Mouse (Mus musculus) forebrain, embryonic 12.5 days (tissue): Measurements from ENCODE around the gene Trat1. TPM values are rescaled to one million over a fixed set of nuclear protein-coding genes. Genes with fewer than 3 reads are reported as not detected.

Experiments used
- ATAC-seq: fragments of 200-750 bp; cut with Nextera tagmentation; 2 replicates; pipeline ENCODE4 v1.8.0; 2017; ENCODE audit warnings: moderate TSS enrichment; ENCODE audit not compliant: low FRiP score
- H3K27ac ChIP-seq: fragments of 300-500 bp; sonication (generic); 2 replicates; pipeline ENCODE4 v1.5.1; 2016; ENCODE audit warnings: mild to moderate bottlenecking
- H3K27me3 ChIP-seq: fragments of 300-500 bp; sonication (generic); 2 replicates; pipeline ENCODE4 v1.6.1; 2016; ENCODE audit warnings: mild to moderate bottlenecking
- H3K36me3 ChIP-seq: fragments of 300-500 bp; sonication (generic); replicated peaks from 2 replicates; pipeline ENCODE4 v1.6.1; 2016; ENCODE audit warnings: mild to moderate bottlenecking
- H3K4me1 ChIP-seq: fragments of 300-500 bp; sonication (generic); 2 replicates; pipeline ENCODE4 v1.6.1; 2016
- H3K4me2 ChIP-seq: fragments of 300-500 bp; sonication (generic); 2 replicates; pipeline ENCODE4 v1.6.1; 2016; ENCODE audit warnings: mild to moderate bottlenecking, moderate library complexity
- H3K4me3 ChIP-seq: fragments of 300-500 bp; sonication (generic); replicated peaks from 2 replicates; pipeline ENCODE4 v1.5.1; 2016; ENCODE audit warnings: mild to moderate bottlenecking
- H3K9ac ChIP-seq: fragments of 300-500 bp; sonication (generic); 2 replicates; pipeline ENCODE4 v1.6.1; 2016; ENCODE audit warnings: mild to moderate bottlenecking
- H3K9me3 ChIP-seq: fragments of 300-500 bp; sonication (generic); 2 replicates; pipeline ENCODE4 v1.6.1; 2016
- WGBS: fragments of 180-500 bp; shearing (Covaris S2); methylation state at CpG from one replicate; pipeline ENCODE4 v1.1.7; 2016; 5-methylcytosine and 5-hydroxymethylcytosine counted together
- polyA plus RNA-seq: library from polyadenylated mRNA; unstranded; fragments of >200 nt; fragmentation: Nextera tagmentation; extraction: Ambion mirVana; gene quantifications from 2 replicates; pipeline ENCODE4 v1.2.1, GENCODE M21; 2016

Trat1 gene
- 0.04 TPM in 1 of 2 replicates, not detected in the other for polyA plus RNA-seq

DNA sequence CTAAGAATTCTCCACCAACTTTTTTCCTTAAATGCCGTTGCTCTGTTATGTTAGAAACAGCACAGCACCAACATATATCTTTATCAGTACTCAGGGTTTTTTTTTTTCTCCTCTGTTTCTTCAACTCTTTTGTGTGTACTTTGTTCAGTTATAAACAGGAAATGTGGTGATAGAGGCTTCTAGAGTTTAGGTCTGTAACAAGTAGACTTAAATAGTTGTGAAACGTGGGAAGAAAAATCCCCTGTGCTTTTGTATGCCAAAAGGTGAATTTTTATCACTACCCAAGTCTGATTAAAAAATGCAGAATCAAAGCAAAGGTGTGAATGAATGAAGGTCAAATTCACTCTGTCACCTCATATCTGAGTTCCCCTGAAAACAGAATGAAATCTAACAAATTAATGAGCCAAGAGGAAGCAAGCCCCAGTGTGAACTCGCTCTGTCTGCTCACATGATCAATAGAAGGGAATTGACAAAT is at the start of gene Trat1:
Trat1 (minus strand) TSS at position 51 of the 475 bp plus-strand sequence.
- 81% methylated on average over 3 of the region's 3 CpGs for WGBS
- Histone ChIP-seq H3K27ac (no peak within 1 kb of the TSS), H3K4me2 (no peak within 1 kb of the TSS), H3K9ac (no peak within 1 kb of the TSS), H3K4me1 (no peaks in the 10 kb centered on the region), H3K27me3 (no peaks in the 10 kb centered on the region), H3K36me3 (no peaks in the 10 kb centered on the region), H3K4me3 (no peak within 1 kb of the TSS), H3K9me3 (no peaks in the 10 kb centered on the region)
- no peak for ATAC-seq

DNA sequence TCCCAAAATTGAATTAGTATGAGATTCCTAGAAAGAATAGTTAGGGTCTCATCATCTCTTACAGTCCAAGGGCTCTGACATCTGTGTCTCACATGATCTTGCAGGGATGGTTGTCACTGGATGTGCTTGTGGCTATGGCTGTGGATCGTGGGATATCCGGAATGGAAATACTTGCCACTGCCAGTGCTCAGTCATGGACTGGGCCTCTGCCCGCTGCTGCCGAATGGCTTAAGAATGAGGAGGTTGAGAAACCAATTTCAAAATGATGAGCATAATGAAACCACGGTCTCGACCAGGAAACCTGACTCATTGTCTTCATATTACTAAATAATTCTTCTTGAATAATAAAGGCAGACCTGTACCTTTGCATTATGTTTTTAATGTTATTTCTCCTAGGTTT is 46.7 kb upstream of the Trat1 start:
- Histone ChIP-seq H3K4me2 (no peak overlapping the region), H3K4me3 (no peak overlapping the region), H3K27me3 (no peaks in the 10 kb centered on the region), H3K27ac (no peak overlapping the region), H3K9me3 (no peaks in the 10 kb centered on the region), H3K4me1 (no peaks in the 10 kb centered on the region), H3K9ac (no peak overlapping the region), H3K36me3 (no peaks in the 10 kb centered on the region)
- 94% methylated on average over 6 of the region's 6 CpGs for WGBS
- ATAC-seq, result no peak

DNA sequence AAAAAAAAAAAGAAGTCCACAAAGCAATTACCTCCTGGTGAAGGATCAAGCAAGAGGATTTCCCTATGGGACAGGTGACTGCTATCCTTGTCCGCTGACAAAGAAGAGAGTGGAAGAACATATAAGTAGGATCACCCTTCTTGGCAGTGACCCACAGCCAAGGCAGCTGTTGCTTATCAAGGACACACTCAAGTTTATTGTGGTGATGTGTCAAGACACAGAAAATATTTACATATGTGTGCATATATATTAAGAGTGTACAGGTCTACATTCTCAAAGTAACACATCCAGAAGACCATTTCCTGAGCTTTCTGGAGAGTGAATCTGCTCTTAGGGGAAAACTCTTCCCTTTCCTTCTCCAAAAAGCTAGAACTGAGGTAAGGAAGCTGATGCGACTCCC is 44.9 kb upstream of the Trat1 start, which contains the start of gene Retnlb:
Retnlb (plus strand) TSS at position 162 of the 400 bp plus-strand sequence.
- H3K9ac ChIP-seq, result no peak within 1 kb of the TSS
- H3K4me3 ChIP-seq, result no peak within 1 kb of the TSS
- H3K36me3 ChIP-seq, result no peaks in the 10 kb centered on the region
- no peak within 1 kb of the TSS for H3K27ac ChIP-seq
- no peaks in the 10 kb centered on the region for H3K4me1 ChIP-seq
- H3K4me2 ChIP-seq, result no peak within 1 kb of the TSS
- ATAC-seq, result no peak
- no peaks in the 10 kb centered on the region for H3K27me3 ChIP-seq
- no peaks in the 10 kb centered on the region for H3K9me3 ChIP-seq
- WGBS, result 93% methylated on average over 2 of the region's 2 CpGs

DNA sequence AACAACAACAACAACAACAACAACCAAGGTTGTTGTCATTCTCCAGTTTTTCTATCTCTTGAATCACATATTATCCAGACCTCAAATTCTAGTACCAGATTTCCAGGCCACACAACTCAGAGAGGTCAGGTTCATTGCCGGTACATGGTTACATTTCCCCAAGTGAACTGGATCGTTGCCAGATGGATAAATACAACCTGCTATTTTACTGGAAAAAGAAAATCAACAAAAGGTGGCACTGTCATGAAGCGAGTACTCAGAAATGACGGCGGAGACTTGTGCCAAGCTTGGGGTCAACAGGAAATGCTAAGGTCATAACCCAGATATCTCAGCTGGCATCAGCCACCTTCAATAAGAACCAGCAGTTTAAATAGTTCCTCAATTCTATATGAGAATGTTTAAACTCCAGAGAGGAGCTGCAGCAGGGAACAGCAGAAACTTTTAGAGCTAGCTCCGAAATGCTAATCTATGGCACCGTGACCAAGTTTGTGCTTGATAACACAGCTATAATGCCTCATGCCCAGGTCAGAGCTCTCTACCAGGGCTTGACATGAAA is 40.1 kb upstream of the Trat1 start:
- 89% methylated on average over 7 of the region's 7 CpGs for WGBS
- Histone ChIP-seq H3K4me3 (no peak overlapping the region), H3K27ac (no peak overlapping the region), H3K4me2 (no peak overlapping the region), H3K9me3 (no peaks in the 10 kb centered on the region), H3K4me1 (no peaks in the 10 kb centered on the region), H3K27me3 (no peaks in the 10 kb centered on the region), H3K36me3 (no peaks in the 10 kb centered on the region), H3K9ac (no peak overlapping the region)
- ATAC-seq, result no peak

DNA sequence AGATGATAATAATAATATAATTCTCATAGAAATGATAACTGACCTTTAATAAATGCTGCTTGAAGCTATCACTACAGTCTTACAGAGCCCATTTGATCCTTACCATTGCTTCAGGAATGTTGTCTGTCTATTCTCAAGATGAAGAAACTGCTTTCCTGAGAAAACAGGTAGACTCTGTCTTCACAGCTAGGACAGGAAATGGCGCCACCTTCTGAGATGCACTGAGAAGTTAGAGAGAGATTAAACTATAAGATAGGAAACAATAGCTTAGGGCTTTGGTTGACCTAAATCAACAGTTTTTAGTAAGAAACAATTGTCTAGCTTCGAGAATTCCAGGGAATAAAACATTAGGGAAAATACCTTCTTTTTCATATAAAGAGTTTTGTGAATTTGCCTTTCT is 37.6 kb upstream of the Trat1 start:
- H3K27me3 ChIP-seq, result no peaks in the 10 kb centered on the region
- no peak overlapping the region for H3K4me3 ChIP-seq
- WGBS, result 71% methylated on average over 2 of the region's 2 CpGs
- no peaks in the 10 kb centered on the region for H3K4me1 ChIP-seq
- H3K27ac ChIP-seq, result no peak overlapping the region
- no peak overlapping the region for H3K9ac ChIP-seq
- H3K36me3 ChIP-seq, result no peaks in the 10 kb centered on the region
- no peak for ATAC-seq
- no peaks in the 10 kb centered on the region for H3K9me3 ChIP-seq
- no peak overlapping the region for H3K4me2 ChIP-seq

DNA sequence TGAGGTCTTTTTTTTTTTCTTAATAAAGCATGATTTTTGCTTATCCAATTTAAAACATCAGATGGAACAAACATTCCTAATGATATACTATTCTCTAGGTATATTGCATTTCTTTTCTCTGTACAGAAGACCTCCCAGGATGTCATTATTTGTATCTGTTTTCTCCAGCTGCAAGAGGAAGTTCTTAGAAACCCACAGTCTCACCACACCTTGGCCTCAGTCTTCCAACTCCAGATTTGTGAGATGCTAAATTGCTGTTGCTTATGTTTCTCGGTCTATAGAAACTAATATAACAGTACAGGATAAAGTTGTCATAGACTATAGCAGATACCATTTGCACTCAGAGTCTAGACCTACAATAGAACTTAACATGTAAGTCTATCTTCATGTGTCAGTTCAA is 34.7 kb upstream of the Trat1 start:
- no peaks in the 10 kb centered on the region for H3K36me3 ChIP-seq
- H3K27me3 ChIP-seq, result no peaks in the 10 kb centered on the region
- H3K9me3 ChIP-seq, result no peaks in the 10 kb centered on the region
- no peak for ATAC-seq
- H3K4me2 ChIP-seq, result no peak overlapping the region
- H3K4me1 ChIP-seq, result no peaks in the 10 kb centered on the region
- no peak overlapping the region for H3K9ac ChIP-seq
- WGBS, result 91% methylated on average over 1 of the region's 1 CpGs
- H3K4me3 ChIP-seq, result no peak overlapping the region
- H3K27ac ChIP-seq, result no peak overlapping the region

DNA sequence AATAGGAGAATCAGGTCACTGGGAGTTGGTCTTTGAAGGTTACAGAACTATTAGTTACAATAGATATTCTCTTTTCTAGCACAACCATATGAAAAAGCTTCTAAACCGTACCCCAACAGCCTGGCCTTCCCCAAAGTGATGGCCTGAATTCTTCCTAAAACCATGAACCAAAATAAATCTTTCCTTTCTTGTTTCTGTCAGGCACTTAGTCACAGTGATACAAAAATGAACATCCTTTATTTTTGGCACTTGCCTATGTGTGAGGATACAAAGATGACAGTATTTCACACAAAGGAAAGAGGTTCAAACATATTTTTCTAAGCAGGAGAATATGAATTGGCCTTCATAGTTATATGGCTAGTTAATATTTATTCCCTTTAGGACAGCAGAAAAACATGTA is 33.6 kb upstream of the Trat1 start:
- 85% methylated on average over 1 of the region's 1 CpGs for WGBS
- H3K9me3 ChIP-seq, result no peaks in the 10 kb centered on the region
- no peaks in the 10 kb centered on the region for H3K4me1 ChIP-seq
- H3K27ac ChIP-seq, result no peak overlapping the region
- no peak overlapping the region for H3K4me3 ChIP-seq
- no peak for ATAC-seq
- H3K4me2 ChIP-seq, result no peak overlapping the region
- H3K27me3 ChIP-seq, result no peaks in the 10 kb centered on the region
- no peak overlapping the region for H3K9ac ChIP-seq
- H3K36me3 ChIP-seq, result no peaks in the 10 kb centered on the region

DNA sequence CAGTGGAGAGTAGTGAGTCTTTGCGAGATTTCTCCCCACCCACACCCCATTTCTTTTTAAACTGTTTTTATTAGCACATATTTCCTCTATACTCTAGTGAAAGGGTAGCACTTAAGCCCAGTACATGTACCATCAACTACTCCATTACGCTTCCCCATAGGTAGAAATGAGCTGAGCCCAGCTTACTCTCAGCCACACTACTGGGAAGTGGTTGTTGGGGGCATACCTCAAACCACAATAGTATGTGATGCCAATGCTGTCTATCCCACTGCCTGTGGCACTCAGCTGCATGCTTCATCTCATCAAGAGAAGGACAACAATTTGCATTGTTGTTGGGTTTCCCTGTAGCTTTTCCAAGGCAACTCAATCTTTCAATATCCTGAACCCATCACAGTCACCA is 29.1 kb upstream of the Trat1 start:
- no peaks in the 10 kb centered on the region for H3K4me1 ChIP-seq
- H3K9me3 ChIP-seq, result no peaks in the 10 kb centered on the region
- H3K36me3 ChIP-seq, result no peaks in the 10 kb centered on the region
- no peak overlapping the region for H3K9ac ChIP-seq
- H3K27me3 ChIP-seq, result no peaks in the 10 kb centered on the region
- H3K4me3 ChIP-seq, result no peak overlapping the region
- no peak for ATAC-seq
- no peak overlapping the region for H3K27ac ChIP-seq
- no peak overlapping the region for H3K4me2 ChIP-seq
- WGBS, result 92% methylated on average over 2 of the region's 2 CpGs

DNA sequence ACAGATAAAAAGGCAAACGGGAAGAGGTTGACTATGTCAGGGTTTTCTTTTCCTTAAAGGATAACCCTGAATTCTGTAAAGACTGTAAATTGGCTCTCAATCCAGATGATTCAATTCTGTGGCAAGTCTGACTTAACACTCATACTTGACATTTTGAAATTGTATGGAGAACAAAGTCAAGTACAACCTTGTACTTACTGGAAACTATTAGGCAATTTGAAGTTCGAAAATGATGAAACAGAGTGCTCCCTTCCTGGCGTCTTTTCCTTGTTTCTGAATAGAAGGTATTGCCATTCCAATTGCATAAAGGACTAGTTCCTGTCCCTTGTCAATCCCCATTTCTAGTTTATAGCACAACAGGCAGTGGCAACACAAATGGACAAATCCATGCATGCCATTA is 27.6 kb upstream of the Trat1 start:
- ATAC-seq, result no peak
- Histone ChIP-seq H3K9me3 (no peaks in the 10 kb centered on the region), H3K27ac (no peak overlapping the region), H3K4me1 (no peaks in the 10 kb centered on the region), H3K36me3 (no peaks in the 10 kb centered on the region), H3K4me3 (no peak overlapping the region), H3K9ac (no peak overlapping the region), H3K4me2 (no peak overlapping the region), H3K27me3 (no peaks in the 10 kb centered on the region)
- 85% methylated on average over 3 of the region's 3 CpGs for WGBS

DNA sequence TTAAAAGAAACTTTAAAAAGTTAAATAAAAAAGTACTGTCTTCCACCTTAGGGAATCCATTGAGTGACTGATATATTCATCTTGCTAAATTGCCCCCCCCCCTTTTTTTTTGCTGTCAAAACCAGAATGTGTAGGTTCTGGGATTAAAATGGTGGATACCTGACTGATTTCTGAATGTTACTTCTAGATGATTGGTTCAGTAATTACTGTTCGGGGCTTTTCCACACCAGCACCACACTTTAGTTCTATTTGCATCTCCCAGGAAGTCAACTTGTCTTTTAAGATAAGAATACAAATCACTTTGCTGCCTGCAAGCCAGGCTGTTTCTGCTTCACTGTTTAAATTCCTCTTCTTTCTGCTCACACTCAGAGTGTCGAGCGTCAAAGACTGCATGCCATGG is 26.5 kb upstream of the Trat1 start:
- 85% methylated on average over 3 of the region's 3 CpGs for WGBS
- Histone ChIP-seq H3K27me3 (no peaks in the 10 kb centered on the region), H3K27ac (no peak overlapping the region), H3K4me1 (no peaks in the 10 kb centered on the region), H3K9me3 (no peaks in the 10 kb centered on the region), H3K4me2 (no peak overlapping the region), H3K9ac (no peak overlapping the region), H3K4me3 (no peak overlapping the region), H3K36me3 (no peaks in the 10 kb centered on the region)
- no peak for ATAC-seq

DNA sequence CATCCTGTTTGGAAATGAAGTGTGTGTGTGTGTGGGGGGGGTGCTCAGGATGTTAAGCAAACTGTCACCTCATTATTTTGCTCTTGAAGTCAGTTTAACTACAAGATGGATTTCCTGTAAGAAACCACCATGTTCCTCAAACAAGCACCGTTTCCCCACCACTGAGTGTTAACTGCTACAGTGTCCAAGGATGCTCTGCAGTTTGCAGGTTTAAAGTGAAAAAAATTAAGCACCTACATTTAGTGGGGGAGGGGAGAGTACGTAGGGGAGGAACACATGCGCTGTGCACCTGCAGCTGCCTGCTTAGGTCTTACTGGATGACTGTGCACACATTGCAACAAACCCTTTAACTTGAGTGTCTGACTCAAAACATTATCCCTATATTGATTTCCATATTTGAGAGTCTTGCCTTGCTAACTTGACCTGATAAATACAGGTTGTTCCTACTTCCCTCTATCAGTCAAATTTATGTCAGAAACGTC is 16.9 kb upstream of the Trat1 start:
- Histone ChIP-seq H3K4me1 (no peaks in the 10 kb centered on the region), H3K27ac (no peak overlapping the region), H3K9me3 (no peaks in the 10 kb centered on the region), H3K4me2 (no peak overlapping the region), H3K4me3 (no peak overlapping the region), H3K9ac (no peak overlapping the region), H3K36me3 (no peaks in the 10 kb centered on the region), H3K27me3 (no peaks in the 10 kb centered on the region)
- 86% methylated on average over 4 of the region's 4 CpGs for WGBS
- no peak for ATAC-seq

DNA sequence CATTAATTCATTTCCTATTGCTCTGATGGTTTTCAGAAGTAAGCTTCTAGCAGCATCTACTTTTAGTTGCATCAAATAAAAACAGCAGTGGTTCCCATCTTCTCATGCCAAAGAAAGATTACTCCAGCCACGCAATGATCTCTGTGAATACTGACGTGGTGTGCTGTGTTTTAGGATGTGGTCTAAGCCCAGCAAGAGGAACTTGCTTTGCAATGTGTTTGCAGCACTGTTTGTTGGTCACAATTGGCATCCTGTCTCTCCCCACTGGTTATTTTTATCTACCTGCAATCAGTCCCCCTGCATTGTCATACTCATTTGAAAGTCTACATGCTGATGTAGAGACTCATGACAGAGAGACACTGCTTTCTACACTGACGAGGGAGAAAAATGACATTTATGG is 14.4 kb upstream of the Trat1 start:
- Histone ChIP-seq H3K36me3 (no peaks in the 10 kb centered on the region), H3K27ac (no peak overlapping the region), H3K27me3 (no peaks in the 10 kb centered on the region), H3K4me2 (no peak overlapping the region), H3K9ac (no peak overlapping the region), H3K4me3 (no peak overlapping the region), H3K4me1 (no peaks in the 10 kb centered on the region), H3K9me3 (no peaks in the 10 kb centered on the region)
- ATAC-seq, result no peak
- WGBS, result 83% methylated on average over 3 of the region's 3 CpGs

DNA sequence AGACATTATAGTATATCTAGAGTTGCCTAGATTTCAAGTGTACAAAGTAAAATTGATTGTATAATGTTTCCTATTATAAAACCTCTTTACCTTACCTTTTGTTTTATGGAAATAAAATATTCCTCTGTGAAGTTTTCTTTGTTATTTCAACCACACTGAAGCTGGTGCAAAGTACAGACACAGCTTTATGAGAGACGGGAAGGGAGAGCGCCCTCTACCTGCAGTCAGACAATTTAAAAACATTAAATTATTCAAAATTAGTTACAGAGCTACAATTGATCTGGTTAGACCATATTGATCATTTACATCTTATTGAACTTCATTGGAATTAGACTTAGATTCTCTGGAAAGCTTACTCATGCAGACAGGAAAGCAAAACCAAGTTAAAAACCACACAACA is 5.4 kb upstream of the Trat1 start:
- Histone ChIP-seq H3K9ac (no peak overlapping the region), H3K27ac (no peak overlapping the region), H3K36me3 (no peaks in the 10 kb centered on the region), H3K4me2 (no peak overlapping the region), H3K4me1 (no peaks in the 10 kb centered on the region), H3K4me3 (no peak overlapping the region), H3K27me3 (no peaks in the 10 kb centered on the region), H3K9me3 (no peaks in the 10 kb centered on the region)
- ATAC-seq, result no peak
- 75% methylated on average over 2 of the region's 2 CpGs for WGBS
